Mouse (Mus musculus) embryonic facial prominence, embryonic 14.5 days (tissue): ENCODE results near the gene Atp6v0b. TPM values are rescaled to one million over a fixed set of nuclear protein-coding genes. Genes with fewer than 3 reads are reported as not detected.

Experiments used
- ATAC-seq: fragments of 200-750 bp; cut with Nextera tagmentation; 2 replicates; pipeline ENCODE4 v1.8.0; 2017; ENCODE audit warnings: low read depth, moderate number of reproducible peaks, moderate TSS enrichment
- DNase-seq: peaks from one replicate; pipeline ENCODE4 v3.0.0-alpha.2; 2015; ENCODE audit warnings: low spot score
- H3K27ac ChIP-seq: fragments of 300-500 bp; sonication (generic); replicated peaks from 2 replicates; pipeline ENCODE4 v1.5.1; 2014; ENCODE audit warnings: low read depth, mild to moderate bottlenecking, low read length, moderate library complexity
- H3K27me3 ChIP-seq: fragments of 300-500 bp; sonication (generic); replicated peaks from 2 replicates; pipeline ENCODE4 v1.6.1; 2014; ENCODE audit warnings: low read length; ENCODE audit not compliant: control insufficient read depth, insufficient read depth
- H3K36me3 ChIP-seq: fragments of 300-500 bp; sonication (generic); 2 replicates; pipeline ENCODE4 v1.6.1; 2014; ENCODE audit warnings: low read length, mixed read lengths; ENCODE audit not compliant: control insufficient read depth, insufficient read depth
- H3K4me1 ChIP-seq: fragments of 300-500 bp; sonication (generic); 2 replicates; pipeline ENCODE4 v1.6.1; 2014; ENCODE audit warnings: antibody characterized with exemption, low read length; ENCODE audit not compliant: control insufficient read depth, insufficient read depth
- H3K4me2 ChIP-seq: fragments of 300-500 bp; sonication (generic); 2 replicates; pipeline ENCODE4 v1.6.1; 2014; ENCODE audit warnings: low read depth, mild to moderate bottlenecking, low read length, moderate library complexity, mixed read lengths
- H3K4me3 ChIP-seq: fragments of 300-500 bp; sonication (generic); 2 replicates; pipeline ENCODE4 v1.5.1; 2014; ENCODE audit warnings: low read depth, mild to moderate bottlenecking, low read length
- H3K9ac ChIP-seq: fragments of 300-500 bp; sonication (generic); 2 replicates; pipeline ENCODE4 v1.6.1; 2014; ENCODE audit warnings: low read depth, mild to moderate bottlenecking, low read length, moderate library complexity, mixed read lengths
- H3K9me3 ChIP-seq: fragments of 300-500 bp; sonication (generic); 2 replicates; pipeline ENCODE4 v1.6.1; 2016; ENCODE audit warnings: low read length; ENCODE audit not compliant: control insufficient read depth
- WGBS: fragments of 180-500 bp; shearing (Covaris S2); extraction: QIAGEN DNeasy Blood & Tissue Kit; methylation state at CpG from one replicate; pipeline ENCODE4 v1.1.7; 2014; 5-methylcytosine and 5-hydroxymethylcytosine counted together
- polyA plus RNA-seq: library from polyadenylated mRNA; unstranded; fragments of >200 nt; fragmentation: Nextera tagmentation; extraction: Ambion mirVana; gene quantifications from 2 replicates; pipeline ENCODE4 v1.2.1, GENCODE M21; 2014

Gene Atp6v0b
- polyA plus RNA-seq, 1 experiment from 2014 or later: 230 TPM

DNA sequence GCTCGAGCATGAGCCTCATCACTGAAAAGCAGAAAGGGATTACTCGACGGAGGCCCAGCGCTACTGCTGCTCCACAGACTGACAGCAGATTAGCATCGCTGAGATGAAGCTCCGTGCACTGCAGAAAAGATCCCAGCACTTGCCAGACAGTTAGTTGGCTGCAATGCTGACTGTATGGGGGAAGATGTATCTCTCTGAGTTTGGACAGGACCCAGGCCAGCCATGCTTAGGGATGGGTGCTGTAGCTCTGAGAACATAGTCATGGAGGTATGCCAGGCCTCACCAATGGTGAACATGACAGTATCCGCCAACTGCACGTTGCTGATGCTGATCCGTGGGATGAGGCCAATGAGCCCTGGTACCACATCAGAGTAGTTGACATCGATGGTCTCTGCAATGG, 17.0 kb upstream of the Atp6v0b start:
- ATAC-seq: no peak
- Histone ChIP-seq H3K27ac (no peak overlapping the region), H3K4me2 (no peak overlapping the region), H3K27me3 (no peaks in the 10 kb centered on the region), H3K4me3 (no peak overlapping the region), H3K9ac (no peak overlapping the region), H3K36me3 (peaks cover 73% of the 10 kb centered on the region), H3K4me1 (no peaks in the 10 kb centered on the region; the same call in 1 of the 2 replicates), H3K9me3 (no peaks in the 10 kb centered on the region)
- DNase-seq: no peak
- WGBS: 89% methylated on average over 10 of the region's 10 CpGs

DNA sequence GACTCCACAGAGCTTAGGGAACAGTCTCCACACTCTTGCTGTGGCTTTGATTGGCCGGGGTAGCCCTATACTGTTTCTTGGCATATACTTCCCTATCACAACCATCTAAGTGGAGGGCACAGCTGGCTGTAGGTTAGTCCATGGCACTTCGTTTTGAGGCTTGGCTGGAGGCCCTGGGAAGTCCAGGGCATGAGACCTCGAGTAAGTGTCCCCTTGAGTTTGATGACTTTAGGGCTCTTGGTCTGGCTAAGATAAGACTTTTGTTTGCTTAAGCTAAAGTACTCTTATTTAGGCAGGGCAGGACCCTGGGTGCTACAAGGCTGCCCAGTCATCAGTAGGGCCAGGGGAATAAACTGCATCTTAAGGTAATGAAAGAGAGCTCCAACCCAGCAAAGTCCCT, 11.0 kb upstream of the Atp6v0b start:
- no peak overlapping the region for H3K27ac ChIP-seq
- peaks cover 86% of the 10 kb centered on the region for H3K36me3 ChIP-seq
- ATAC-seq: no peak
- H3K4me3 ChIP-seq: no peak overlapping the region
- H3K4me1 ChIP-seq: no peaks in the 10 kb centered on the region
- no peaks in the 10 kb centered on the region for H3K27me3 ChIP-seq
- H3K9me3 ChIP-seq: no peaks in the 10 kb centered on the region
- no peak overlapping the region for H3K4me2 ChIP-seq
- no peak for DNase-seq
- WGBS: 85% methylated on average over 3 of the region's 3 CpGs
- no peak overlapping the region for H3K9ac ChIP-seq

DNA sequence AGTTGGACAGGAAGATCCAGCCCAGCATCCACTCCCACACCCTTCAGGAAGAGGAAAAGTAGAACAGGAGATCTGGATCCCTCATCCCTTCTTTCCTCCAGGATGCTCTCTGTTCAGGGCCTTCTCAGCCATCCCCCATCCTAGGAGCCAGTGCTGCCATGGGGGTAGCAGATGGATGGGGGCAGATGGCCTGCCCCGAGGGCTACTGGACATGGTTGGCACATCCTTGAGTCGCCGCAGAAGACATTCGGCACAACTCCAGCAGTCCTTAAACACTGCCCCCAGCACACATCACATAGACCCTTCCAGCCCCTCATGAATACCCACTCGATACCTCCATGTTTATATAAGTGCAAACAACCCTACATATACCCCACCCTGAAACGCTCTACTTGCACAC, 8.9 kb upstream of the Atp6v0b start:
- Histone ChIP-seq H3K4me3 (no peak overlapping the region), H3K9ac (no peak overlapping the region), H3K27me3 (no peaks in the 10 kb centered on the region), H3K9me3 (no peaks in the 10 kb centered on the region), H3K27ac (no peak overlapping the region), H3K4me2 (no peak overlapping the region), H3K36me3 (peaks cover 65% of the 10 kb centered on the region), H3K4me1 (0 out of 2 replicates have a peak, but pooled peaks cover 5% of the 10 kb centered on the region)
- 93% methylated on average over 6 of the region's 6 CpGs for WGBS
- no peak for ATAC-seq
- no peak for DNase-seq

DNA sequence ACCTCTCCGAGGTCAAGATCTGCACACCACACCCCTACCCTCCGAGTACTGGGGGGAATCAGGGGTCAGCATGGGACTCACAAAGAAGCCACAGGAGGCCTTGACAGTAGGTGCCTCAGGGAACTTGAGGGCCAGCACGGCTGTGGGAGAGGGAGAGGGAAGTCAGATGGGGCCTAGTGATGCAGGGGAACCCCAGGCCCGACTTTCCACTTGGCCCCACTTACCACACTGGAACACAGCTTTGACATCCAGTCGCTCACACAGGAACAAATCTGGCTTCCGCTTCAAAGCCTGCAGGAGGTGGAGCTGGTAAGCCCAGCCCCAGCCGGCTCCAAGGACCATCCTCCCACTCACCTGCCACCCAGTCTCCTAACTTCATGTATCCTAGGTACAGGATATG, 8.2 kb upstream of the Atp6v0b start:
- peaks cover 58% of the 10 kb centered on the region for H3K36me3 ChIP-seq

DNA sequence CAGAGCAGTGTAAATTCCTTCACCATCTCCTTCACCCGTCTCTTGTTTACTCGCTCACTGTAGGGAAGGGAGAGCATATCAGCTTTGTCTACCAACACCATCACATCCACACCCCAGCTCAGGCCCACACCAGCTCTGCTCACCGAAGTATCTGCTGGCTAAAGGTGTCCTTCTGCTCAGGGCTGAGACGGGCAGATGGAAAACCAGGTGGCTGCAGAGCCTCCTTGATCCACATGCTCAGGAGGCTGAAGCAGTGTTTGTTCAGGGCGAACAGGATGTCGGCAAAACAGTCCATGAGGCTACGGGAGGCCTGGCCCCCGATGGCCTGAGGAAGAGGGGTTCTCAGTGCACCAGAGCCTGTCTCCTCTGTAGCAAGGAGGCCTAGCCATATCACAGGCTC, 7.5 kb upstream of the Atp6v0b start:
- no peak overlapping the region for H3K9ac ChIP-seq
- H3K4me2 ChIP-seq: no peak overlapping the region
- ATAC-seq (no peak), DNase-seq (no peak)
- H3K4me1 ChIP-seq: 0 out of 2 replicates have a peak, but pooled peaks cover 7% of the 10 kb centered on the region
- H3K9me3 ChIP-seq: no peaks in the 10 kb centered on the region
- H3K4me3 ChIP-seq: no peak overlapping the region
- H3K27me3 ChIP-seq: no peaks in the 10 kb centered on the region
- 79% methylated on average over 8 of the region's 8 CpGs for WGBS
- no peak overlapping the region for H3K27ac ChIP-seq
- H3K36me3 ChIP-seq: peaks cover 51% of the 10 kb centered on the region

More for the DNA sequence above, 8.2 kb upstream of the Atp6v0b start:
- ATAC-seq (no peak), DNase-seq (no peak)
- Histone ChIP-seq H3K9ac (no peak overlapping the region), H3K27me3 (no peaks in the 10 kb centered on the region), H3K4me3 (no peak overlapping the region), H3K27ac (no peak overlapping the region), H3K4me1 (0 out of 2 replicates have a peak, but pooled peaks cover 7% of the 10 kb centered on the region), H3K9me3 (no peaks in the 10 kb centered on the region), H3K4me2 (no peak overlapping the region)
- 69% methylated on average over 7 of the region's 7 CpGs for WGBS

DNA sequence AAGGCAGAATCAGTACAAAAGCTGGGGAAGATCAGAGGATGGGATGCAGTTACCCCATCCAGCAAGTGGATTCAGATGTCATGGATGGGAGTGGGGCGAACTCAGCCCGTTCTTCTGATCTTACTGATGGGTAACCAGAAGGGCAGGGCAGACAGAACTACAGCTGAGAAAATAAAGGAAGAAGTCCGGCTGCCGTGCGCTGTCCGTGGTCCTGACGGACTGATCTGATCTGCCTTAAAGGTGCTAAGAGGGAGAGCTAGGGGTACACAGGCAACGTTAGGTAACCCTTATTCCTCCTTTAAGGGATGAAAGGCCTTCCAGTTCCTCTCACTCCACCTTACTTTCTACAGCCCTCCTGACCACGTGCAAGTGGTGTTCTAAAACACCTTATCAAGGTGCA, 6.2 kb upstream of the Atp6v0b start:
- Histone ChIP-seq H3K4me1 (0 out of 2 replicates have a peak, but pooled peaks cover 7% of the 10 kb centered on the region), H3K36me3 (peaks cover 43% of the 10 kb centered on the region), H3K9ac (no peak overlapping the region), H3K27ac (no peak overlapping the region), H3K4me3 (no peak overlapping the region), H3K4me2 (no peak overlapping the region), H3K27me3 (no peaks in the 10 kb centered on the region), H3K9me3 (no peaks in the 10 kb centered on the region)
- DNase-seq (peak; percentile 54), ATAC-seq (no peak)
- 20% methylated on average over 9 of the region's 9 CpGs for WGBS

DNA sequence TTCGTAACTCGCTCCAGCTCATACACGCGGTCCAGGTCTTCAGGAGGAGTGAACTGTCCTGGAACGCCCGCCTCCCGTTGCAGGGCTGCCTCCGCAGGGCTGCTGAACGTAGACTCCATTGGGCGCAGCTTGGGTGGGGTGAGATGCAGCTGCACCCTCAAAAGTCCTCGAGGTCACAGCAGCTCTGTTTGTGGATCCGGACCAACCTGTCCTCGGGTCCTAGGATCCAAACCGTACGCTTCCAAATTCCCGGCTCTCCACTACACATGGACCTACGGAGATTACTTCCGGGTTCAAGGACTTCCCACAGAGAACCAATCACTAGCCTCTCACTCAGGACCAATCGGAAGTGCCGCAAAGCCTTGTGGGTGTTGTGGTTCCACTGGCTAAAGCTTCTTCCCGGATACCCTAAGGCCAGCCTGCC, 4.6 kb upstream of the Atp6v0b start, which contains the start of gene Dph2:
Gene Dph2, minus strand, starts transcription at position 295 of the 424 bp plus-strand sequence.
- DNase-seq: peak; percentile 97
- WGBS: 1% methylated on average over 21 of the region's 21 CpGs
- H3K9ac ChIP-seq: peak within 1 kb of the TSS; percentile 61

DNA sequence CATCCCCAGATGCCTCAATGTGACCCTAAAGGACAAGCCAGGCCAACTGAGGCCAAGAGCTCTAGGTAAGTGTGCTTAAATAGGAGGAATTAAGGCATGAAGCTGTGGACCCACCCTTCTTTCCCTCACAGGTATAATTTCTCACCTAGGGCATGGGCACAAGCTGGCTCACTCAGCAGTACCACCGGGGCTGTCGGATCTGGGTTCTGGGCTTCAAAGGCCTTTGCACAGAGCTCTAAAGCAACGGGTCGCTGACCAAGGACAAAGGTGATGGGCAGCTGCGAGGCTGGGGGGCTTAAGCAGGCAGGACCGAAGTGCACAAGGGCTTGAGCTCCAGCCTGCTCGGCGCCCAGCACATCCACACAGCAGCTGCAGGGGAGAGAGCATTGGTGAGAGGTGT, 3.6 kb upstream of the Atp6v0b start:
- Histone ChIP-seq H3K4me2 (peak overlapping the region; percentile 75), H3K9ac (0 out of 2 replicates have a peak overlapping the region, but pooled peaks have one; percentile 61), H3K4me1 (peaks cover 16% of the 10 kb centered on the region; the same call in 1 of the 2 replicates), H3K27me3 (no peaks in the 10 kb centered on the region), H3K36me3 (peaks cover 24% of the 10 kb centered on the region), H3K4me3 (peak overlapping the region; percentile 73; the same call in 1 of the 2 replicates), H3K27ac (no peak overlapping the region), H3K9me3 (no peaks in the 10 kb centered on the region)
- no peak for DNase-seq
- ATAC-seq: no peak
- 83% methylated on average over 8 of the region's 8 CpGs for WGBS

More for the DNA sequence above, 4.6 kb upstream of the Atp6v0b start, which contains the start of gene Dph2:
- Histone ChIP-seq H3K36me3 (peaks cover 30% of the 10 kb centered on the region), H3K4me3 (peak within 1 kb of the TSS; percentile 73), H3K9me3 (no peaks in the 10 kb centered on the region), H3K27ac (no peak within 1 kb of the TSS), H3K27me3 (no peaks in the 10 kb centered on the region), H3K4me1 (0 out of 2 replicates have a peak, but pooled peaks cover 11% of the 10 kb centered on the region), H3K4me2 (peak within 1 kb of the TSS; percentile 75)
- peak; percentile 91 for ATAC-seq

DNA sequence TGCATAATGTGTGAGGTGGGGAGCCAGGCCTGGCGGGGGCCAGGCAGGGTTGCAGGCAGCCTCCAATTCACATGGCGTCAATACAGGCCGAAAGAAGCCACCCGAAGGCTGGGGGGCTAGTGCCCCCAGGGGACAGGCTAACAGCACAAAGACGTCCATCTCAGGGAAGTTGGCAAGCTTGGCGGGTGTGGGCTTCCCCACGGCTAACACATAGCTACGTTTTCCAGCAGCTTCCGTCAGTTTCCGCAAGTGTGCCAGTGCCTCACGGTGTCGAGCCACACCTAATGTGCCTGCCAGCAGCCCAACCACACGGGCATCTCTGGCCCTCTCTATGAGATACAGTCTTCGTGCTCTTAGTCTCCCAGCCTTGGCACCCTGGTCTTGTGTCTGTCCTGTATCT, 2.9 kb upstream of the Atp6v0b start:
- 89% methylated on average over 14 of the region's 14 CpGs for WGBS
- peaks cover 16% of the 10 kb centered on the region; the same call in 1 of the 2 replicates for H3K4me1 ChIP-seq
- H3K4me3 ChIP-seq: no peak overlapping the region
- no peak overlapping the region for H3K4me2 ChIP-seq
- no peak overlapping the region for H3K27ac ChIP-seq
- H3K9me3 ChIP-seq: no peaks in the 10 kb centered on the region
- ATAC-seq (no peak), DNase-seq (no peak)
- H3K9ac ChIP-seq: no peak overlapping the region
- H3K27me3 ChIP-seq: no peaks in the 10 kb centered on the region
- H3K36me3 ChIP-seq: peaks cover 24% of the 10 kb centered on the region
